Mouse (Mus musculus): ENCODE data around the gene Aox4. TPM values are rescaled to one million over a fixed set of nuclear protein-coding genes. Genes with fewer than 3 reads are reported as not detected.

Gene Aox4
- total and polyA plus RNA-seq, 2 experiments from 2014 or later: 0.21 to 0.71 TPM

DNA sequence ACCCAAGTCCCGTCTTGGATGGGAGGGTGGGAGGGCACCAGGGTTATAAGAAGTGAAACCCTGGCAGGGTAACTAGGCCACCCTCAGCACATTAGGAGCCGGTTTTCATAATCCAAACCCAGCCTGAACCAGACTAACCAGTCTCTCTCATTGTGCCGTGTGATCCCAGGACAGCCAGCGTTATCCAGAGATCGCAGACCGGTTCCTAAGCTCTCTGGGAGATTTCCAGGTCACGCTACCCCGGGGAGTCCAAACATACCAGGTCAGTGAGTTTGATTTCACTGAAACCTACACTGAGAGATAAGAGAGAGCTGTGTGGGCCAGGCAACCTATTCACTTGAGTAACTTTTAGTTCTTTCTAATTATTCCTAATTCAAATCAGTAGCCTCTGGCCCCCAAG, 97.0 kb downstream of the Aox4 start:
- no peaks in the 10 kb centered on the region for H3K27me3 ChIP-seq (ENCODE audit: insufficient read depth, low read length)
- H3K27ac ChIP-seq (ENCODE audit: low read depth, low read length): no peak overlapping the region
- no peak overlapping the region for H3K4me2 ChIP-seq (ENCODE audit: low read depth, low read length, poor library complexity, severe bottlenecking)
- no peak overlapping the region for H3K9ac ChIP-seq (replicated peaks; ENCODE audit: low read length, poor library complexity, severe bottlenecking)
- DNase-seq (ENCODE audit: low spot score): no peak
- H3K9me3 ChIP-seq (ENCODE audit: low read length): no peaks in the 10 kb centered on the region
- no peak for ATAC-seq (ENCODE audit: low FRiP score)
- 83% methylated on average over 8 of the region's 8 CpGs for WGBS
- no peak overlapping the region for H3K4me3 ChIP-seq (ENCODE audit: low read depth, low read length)
- no peaks in the 10 kb centered on the region for H3K36me3 ChIP-seq (ENCODE audit: insufficient read depth, low read length)
- no peaks in the 10 kb centered on the region for H3K4me1 ChIP-seq (ENCODE audit: insufficient read depth, low read length)
- no peak for TF ChIP-seq CTCF (IDR thresholded peaks at IDR 0.05)

DNA sequence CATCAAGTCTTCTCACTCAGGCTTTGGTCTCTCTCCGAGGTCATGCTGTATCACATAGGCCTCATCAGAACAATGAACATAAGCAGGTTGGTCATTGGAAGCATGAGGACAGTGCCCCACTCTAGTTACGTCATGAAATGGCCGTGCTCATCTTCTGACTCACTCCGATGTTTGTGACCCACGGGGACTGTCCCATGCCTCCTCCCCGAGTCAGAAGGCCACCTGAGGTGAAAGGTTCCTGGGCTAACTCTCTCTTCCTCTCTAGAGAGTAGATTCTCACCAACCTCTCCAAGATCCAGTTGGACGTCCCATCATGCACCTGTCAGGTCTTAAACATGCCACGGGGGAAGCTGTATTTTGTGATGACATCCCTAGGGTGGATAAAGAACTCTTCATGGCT, 98.4 kb downstream of the Aox4 start:
- ATAC-seq (ENCODE audit: low FRiP score) (no peak), DNase-seq (ENCODE audit: low spot score) (no peak)
- H3K27ac ChIP-seq (ENCODE audit: low read depth, low read length): no peak overlapping the region
- no peak for TF ChIP-seq CTCF (IDR thresholded peaks at IDR 0.05)
- no peak overlapping the region for H3K4me3 ChIP-seq (ENCODE audit: low read depth, low read length)
- H3K36me3 ChIP-seq (ENCODE audit: insufficient read depth, low read length): no peaks in the 10 kb centered on the region
- H3K27me3 ChIP-seq (ENCODE audit: insufficient read depth, low read length): no peaks in the 10 kb centered on the region
- 91% methylated on average over 8 of the region's 8 CpGs for WGBS
- no peaks in the 10 kb centered on the region for H3K9me3 ChIP-seq (ENCODE audit: low read length)
- no peaks in the 10 kb centered on the region for H3K4me1 ChIP-seq (ENCODE audit: insufficient read depth, low read length)
- no peak overlapping the region for H3K9ac ChIP-seq (replicated peaks; ENCODE audit: low read length, poor library complexity, severe bottlenecking)
- H3K4me2 ChIP-seq (ENCODE audit: low read depth, low read length, poor library complexity, severe bottlenecking): no peak overlapping the region

DNA sequence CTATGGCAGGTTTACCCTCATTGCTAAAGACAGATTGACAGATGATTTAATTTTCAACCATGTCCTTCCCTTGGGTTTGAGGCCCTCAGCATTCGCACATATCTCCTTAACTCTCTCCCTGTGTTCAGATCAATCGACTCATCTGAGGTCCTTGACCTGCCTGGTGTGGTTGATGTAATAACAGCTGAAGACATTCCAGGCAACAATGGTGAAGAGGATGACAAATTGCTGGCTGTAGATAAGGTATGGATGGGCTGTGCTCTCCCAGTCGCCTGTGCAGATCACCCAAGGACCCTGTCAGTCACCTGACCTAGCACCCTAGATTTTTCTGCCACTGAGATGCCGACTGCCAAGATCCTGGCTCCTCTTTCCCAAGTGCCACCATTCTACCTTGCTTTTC, 99.7 kb downstream of the Aox4 start:
- no peaks in the 10 kb centered on the region for H3K9me3 ChIP-seq (ENCODE audit: low read length)
- 87% methylated on average over 4 of the region's 4 CpGs for WGBS

DNA sequence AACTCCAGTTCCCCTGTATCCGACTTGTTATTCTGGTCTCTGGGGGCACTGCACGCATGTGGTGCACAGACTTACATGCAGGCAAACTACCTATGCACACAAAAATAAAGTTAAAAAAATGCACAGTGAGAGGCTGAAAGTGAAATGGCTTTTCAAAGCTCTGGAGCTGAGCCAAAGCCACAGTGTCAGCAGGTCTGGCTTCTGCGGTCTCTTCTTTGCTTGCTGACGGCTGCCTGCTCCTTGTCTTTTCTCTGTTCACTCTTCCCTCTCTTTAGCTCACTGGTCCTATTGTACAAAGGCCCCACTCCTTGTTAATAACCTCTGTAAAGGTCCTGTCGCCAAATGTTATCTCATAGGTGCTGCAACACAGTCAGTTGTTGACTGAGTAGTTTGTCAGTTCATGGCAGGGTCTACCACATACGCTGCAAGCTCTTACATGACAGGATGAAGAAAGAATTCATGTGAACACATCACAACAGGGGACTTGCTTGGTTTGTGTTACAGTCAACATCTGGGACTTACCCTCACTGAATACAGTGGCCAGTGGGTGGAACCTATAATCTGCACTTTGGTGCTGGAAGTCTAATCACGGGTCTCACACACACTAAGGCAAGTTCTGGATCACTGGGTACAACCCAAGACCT, 101.1 kb downstream of the Aox4 start:
- Histone ChIP-seq H3K9me3 (ENCODE audit: low read length) (no peaks in the 10 kb centered on the region), H3K4me1 (ENCODE audit: insufficient read depth, low read length) (no peaks in the 10 kb centered on the region), H3K27me3 (ENCODE audit: insufficient read depth, low read length) (no peaks in the 10 kb centered on the region), H3K4me3 (ENCODE audit: low read depth, low read length) (no peak overlapping the region), H3K9ac (replicated peaks; ENCODE audit: low read length, poor library complexity, severe bottlenecking) (no peak overlapping the region), H3K36me3 (ENCODE audit: insufficient read depth, low read length) (no peaks in the 10 kb centered on the region), H3K4me2 (ENCODE audit: low read depth, low read length, poor library complexity, severe bottlenecking) (no peak overlapping the region), H3K27ac (ENCODE audit: low read depth, low read length) (no peak overlapping the region)
- WGBS: 76% methylated on average over 7 of the region's 7 CpGs
- no peak for DNase-seq (ENCODE audit: low spot score)
- TF ChIP-seq CTCF (IDR thresholded peaks at IDR 0.05): no peak
- no peak for ATAC-seq (ENCODE audit: low FRiP score)

More for the DNA sequence above, 99.7 kb downstream of the Aox4 start:
- Histone ChIP-seq H3K27me3 (ENCODE audit: insufficient read depth, low read length) (no peaks in the 10 kb centered on the region), H3K4me2 (ENCODE audit: low read depth, low read length, poor library complexity, severe bottlenecking) (no peak overlapping the region), H3K4me3 (ENCODE audit: low read depth, low read length) (no peak overlapping the region), H3K4me1 (ENCODE audit: insufficient read depth, low read length) (no peaks in the 10 kb centered on the region), H3K36me3 (ENCODE audit: insufficient read depth, low read length) (no peaks in the 10 kb centered on the region), H3K9ac (replicated peaks; ENCODE audit: low read length, poor library complexity, severe bottlenecking) (no peak overlapping the region), H3K27ac (ENCODE audit: low read depth, low read length) (no peak overlapping the region)
- DNase-seq (ENCODE audit: low spot score): no peak
- ATAC-seq (ENCODE audit: low FRiP score): no peak
- TF ChIP-seq CTCF (IDR thresholded peaks at IDR 0.05): no peak

DNA sequence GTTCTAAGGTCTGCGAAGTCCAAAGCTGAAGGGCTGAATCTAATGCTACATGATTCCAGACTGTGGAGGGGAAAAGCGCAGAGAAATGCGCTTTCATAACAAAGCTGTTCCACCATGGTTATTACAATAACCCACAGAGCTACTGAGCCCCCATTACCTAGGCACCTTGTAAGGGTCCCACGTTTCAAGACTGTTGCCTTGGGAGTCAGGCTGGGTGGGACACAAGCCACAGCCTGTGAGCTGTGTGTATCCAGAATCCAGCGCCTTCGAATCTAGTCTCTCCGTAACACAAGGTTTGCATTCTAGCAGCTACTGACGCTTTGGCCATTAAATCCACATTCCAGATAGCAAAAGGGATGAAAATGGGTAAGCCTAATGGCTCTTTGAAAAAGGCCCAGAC, 103.0 kb downstream of the Aox4 start:
- Histone ChIP-seq H3K9me3 (ENCODE audit: low read length) (no peaks in the 10 kb centered on the region), H3K4me1 (ENCODE audit: insufficient read depth, low read length) (no peaks in the 10 kb centered on the region), H3K4me2 (ENCODE audit: low read depth, low read length, poor library complexity, severe bottlenecking) (no peak overlapping the region), H3K27me3 (ENCODE audit: insufficient read depth, low read length) (no peaks in the 10 kb centered on the region), H3K4me3 (ENCODE audit: low read depth, low read length) (no peak overlapping the region), H3K27ac (ENCODE audit: low read depth, low read length) (no peak overlapping the region), H3K9ac (replicated peaks; ENCODE audit: low read length, poor library complexity, severe bottlenecking) (no peak overlapping the region), H3K36me3 (ENCODE audit: insufficient read depth, low read length) (no peaks in the 10 kb centered on the region)
- WGBS: 94% methylated on average over 8 of the region's 8 CpGs
- TF ChIP-seq CTCF (IDR thresholded peaks at IDR 0.05): no peak
- no peak for DNase-seq (ENCODE audit: low spot score)
- no peak for ATAC-seq (ENCODE audit: low FRiP score)

DNA sequence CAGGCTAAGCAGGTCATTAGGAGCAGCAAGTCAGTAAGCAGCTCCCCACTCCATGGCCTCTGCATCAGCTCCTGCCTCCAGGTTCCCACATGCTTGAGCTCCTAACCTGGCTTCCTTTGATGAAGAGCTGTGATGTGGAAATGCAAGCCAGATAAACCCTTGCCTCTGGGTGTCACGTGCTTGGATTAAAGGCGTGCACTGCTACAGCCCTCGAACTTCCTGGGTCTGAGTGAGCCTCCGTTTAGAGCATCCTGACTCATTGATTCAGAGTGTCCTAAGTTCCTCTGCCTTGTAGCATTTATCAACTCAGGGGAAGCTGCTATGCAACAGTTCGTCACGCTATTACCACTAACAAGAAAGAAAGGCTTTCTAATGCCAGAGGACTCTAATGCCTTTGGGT, 105.3 kb downstream of the Aox4 start:
- Histone ChIP-seq H3K27ac (ENCODE audit: low read depth, low read length) (no peak overlapping the region), H3K27me3 (ENCODE audit: insufficient read depth, low read length) (no peaks in the 10 kb centered on the region), H3K4me3 (ENCODE audit: low read depth, low read length) (no peak overlapping the region), H3K9ac (replicated peaks; ENCODE audit: low read length, poor library complexity, severe bottlenecking) (no peak overlapping the region), H3K36me3 (ENCODE audit: insufficient read depth, low read length) (no peaks in the 10 kb centered on the region), H3K4me1 (ENCODE audit: insufficient read depth, low read length) (no peaks in the 10 kb centered on the region), H3K9me3 (ENCODE audit: low read length) (no peaks in the 10 kb centered on the region), H3K4me2 (ENCODE audit: low read depth, low read length, poor library complexity, severe bottlenecking) (no peak overlapping the region)
- no peak for TF ChIP-seq CTCF (IDR thresholded peaks at IDR 0.05)
- 66% methylated on average over 6 of the region's 6 CpGs for WGBS
- no peak for DNase-seq (ENCODE audit: low spot score)
- ATAC-seq (ENCODE audit: low FRiP score): no peak

Other genes starting within 250 kb of the Aox4 start
- gene Sgo2a, start 214.4 kb upstream of the Aox4 start, total RNA-seq (2014; rRNA removed): 1.4 and 3.1 TPM in 2 replicates
- gene Sgo2a, start 214.4 kb upstream of the Aox4 start, polyA plus RNA-seq (2015; fragmentation: Nextera tagmentation; extraction: Ambion mirVana): 1.1 and 1.4 TPM in 2 replicates
- 40.7 and 52.3 TPM in 2 replicates for gene Kctd18, start 191.4 kb upstream of the Aox4 start, total RNA-seq (2014; rRNA removed)
- gene Kctd18, start 191.4 kb upstream of the Aox4 start, polyA plus RNA-seq (2015; fragmentation: Nextera tagmentation; extraction: Ambion mirVana): 29.3 and 29.8 TPM in 2 replicates
- 0.38 and 0.60 TPM in 2 replicates for gene Aox1, start 180.5 kb upstream of the Aox4 start, total RNA-seq (2014; rRNA removed)
- 0.30 and 0.34 TPM in 2 replicates for gene Aox1, start 180.5 kb upstream of the Aox4 start, polyA plus RNA-seq (2015; fragmentation: Nextera tagmentation; extraction: Ambion mirVana)
- 0.09 TPM in 1 of 2 replicates, not detected in the other for gene Aox3, start 97.3 kb upstream of the Aox4 start, total RNA-seq (2014; rRNA removed)
- 0.12 and 0.37 TPM in 2 replicates for gene Aox3, start 97.3 kb upstream of the Aox4 start, polyA plus RNA-seq (2015; fragmentation: Nextera tagmentation; extraction: Ambion mirVana)
- gene Aox2, start 67.9 kb downstream of the Aox4 start, total RNA-seq (2014; rRNA removed): 0.16 TPM in 1 of 2 replicates, not detected in the other
- gene Aox2, start 67.9 kb downstream of the Aox4 start, polyA plus RNA-seq (2015; fragmentation: Nextera tagmentation; extraction: Ambion mirVana): 0.05 TPM in 1 of 2 replicates, not detected in the other
- gene Bzw1, start 182.5 kb downstream of the Aox4 start, total RNA-seq (2014; rRNA removed): 251 and 312 TPM in 2 replicates
- gene Bzw1, start 182.5 kb downstream of the Aox4 start, polyA plus RNA-seq (2015; fragmentation: Nextera tagmentation; extraction: Ambion mirVana): 325 and 364 TPM in 2 replicates
- gene Clk1, start 213.7 kb downstream of the Aox4 start, total RNA-seq (2014; rRNA removed): 85.5 and 135 TPM in 2 replicates
- 83.4 and 114 TPM in 2 replicates for gene Clk1, start 213.7 kb downstream of the Aox4 start, polyA plus RNA-seq (2015; fragmentation: Nextera tagmentation; extraction: Ambion mirVana)
- 28.7 and 39.8 TPM in 2 replicates for gene Nif3l1, start 234.8 kb downstream of the Aox4 start, total RNA-seq (2014; rRNA removed)
- 39.1 and 39.6 TPM in 2 replicates for gene Nif3l1, start 234.8 kb downstream of the Aox4 start, polyA plus RNA-seq (2015; fragmentation: Nextera tagmentation; extraction: Ambion mirVana)
- 19.9 and 21.9 TPM in 2 replicates for gene Ppil3, start 235.1 kb downstream of the Aox4 start, total RNA-seq (2014; rRNA removed)
- 40.4 and 44.2 TPM in 2 replicates for gene Ppil3, start 235.1 kb downstream of the Aox4 start, polyA plus RNA-seq (2015; fragmentation: Nextera tagmentation; extraction: Ambion mirVana)

Measured in midbrain, postnatal 0 days (tissue).